Mouse (Mus musculus): ENCODE results near the gene Basp1.
"Not testable (repeated sequence)": the region's sequence is repeated elsewhere in the genome, so short reads cannot be mapped to it uniquely, and the experiment has no call there.

The Basp1 gene

DNA sequence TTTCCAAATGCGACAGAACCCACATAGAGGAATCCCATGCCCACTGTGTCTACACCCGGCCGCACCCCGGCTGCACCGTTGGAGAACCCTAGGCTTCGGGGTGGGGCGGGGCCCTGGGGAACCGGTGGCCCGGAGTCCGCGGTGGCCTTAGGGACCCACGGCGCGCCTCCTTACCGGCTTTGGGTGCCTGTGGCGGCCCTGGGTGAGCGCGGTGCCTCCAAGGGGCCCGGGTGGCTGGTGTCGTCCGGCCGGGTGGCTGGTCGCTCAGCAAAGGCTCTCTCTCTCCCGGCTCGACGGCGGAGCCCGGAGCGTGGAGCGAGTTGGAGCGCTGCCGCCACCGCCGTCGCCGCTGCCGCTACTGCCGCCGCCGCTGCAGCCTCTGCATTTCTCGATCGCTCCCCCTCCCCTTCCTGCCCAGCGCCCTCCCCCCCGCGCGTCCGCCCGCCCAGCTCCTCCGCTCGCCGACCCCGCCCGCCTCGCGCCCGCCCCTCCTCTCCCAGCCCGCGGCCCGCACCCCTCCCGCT, at the start of gene Basp1:
Gene Basp1 (minus strand): TSS at position 387 of the 524 bp plus-strand sequence.
- DNase-seq, result peak; percentile 79

DNA sequence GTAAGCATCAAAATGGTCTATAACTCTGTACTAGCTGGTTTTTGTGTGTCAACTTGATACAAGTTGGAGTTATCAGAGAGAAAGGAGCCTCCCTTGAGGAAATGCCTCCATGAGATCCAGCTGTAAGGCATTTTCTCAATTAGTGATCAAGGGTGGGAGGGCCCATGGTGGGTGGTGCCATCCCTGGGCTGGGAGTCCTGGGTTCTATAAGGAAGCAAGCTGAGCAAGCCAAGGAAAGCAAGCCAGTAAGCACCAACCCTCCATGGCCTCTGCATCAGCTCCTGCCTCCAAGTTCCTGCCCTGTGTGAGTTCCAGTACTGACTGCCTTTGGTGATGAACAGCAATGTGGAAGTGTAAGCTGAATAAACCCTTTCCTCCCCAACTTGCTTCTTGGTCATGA, 49.5 kb upstream of the Basp1 start:
- not testable (repeated sequence) for DNase-seq

DNA sequence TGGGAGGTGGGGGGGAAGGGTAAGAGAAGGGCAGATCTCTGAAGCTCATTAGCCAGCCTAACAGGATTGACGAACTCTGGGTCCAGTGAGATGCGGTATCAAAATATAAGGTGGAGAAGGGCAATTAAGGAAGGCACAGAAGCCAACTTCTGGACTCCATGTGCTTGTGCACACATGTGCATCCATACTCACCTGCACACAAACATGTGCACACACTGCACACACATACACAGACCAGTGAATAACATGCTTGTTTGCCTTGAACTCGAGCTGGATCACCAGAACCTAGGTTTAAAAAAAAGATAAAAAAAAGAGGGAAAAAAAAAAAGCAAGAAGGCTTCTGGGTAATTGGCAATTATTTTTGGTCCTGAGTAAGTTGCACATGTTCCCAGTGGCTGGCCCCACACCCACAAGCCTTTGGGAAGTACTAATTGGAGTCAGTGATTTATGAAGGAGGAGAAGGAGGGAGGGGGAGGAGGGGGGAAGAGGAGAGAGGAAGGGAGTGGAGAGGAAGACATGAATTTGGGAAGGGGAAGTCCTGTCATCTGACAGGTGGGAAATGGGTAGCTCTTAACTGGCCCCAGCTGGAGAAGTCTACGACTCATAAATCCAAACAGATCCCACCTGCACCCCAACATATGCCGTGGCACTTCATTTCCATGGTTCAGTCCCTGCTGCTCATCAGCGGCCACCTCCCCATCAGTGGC, 48.6 kb upstream of the Basp1 start:
- no peak for DNase-seq

DNA sequence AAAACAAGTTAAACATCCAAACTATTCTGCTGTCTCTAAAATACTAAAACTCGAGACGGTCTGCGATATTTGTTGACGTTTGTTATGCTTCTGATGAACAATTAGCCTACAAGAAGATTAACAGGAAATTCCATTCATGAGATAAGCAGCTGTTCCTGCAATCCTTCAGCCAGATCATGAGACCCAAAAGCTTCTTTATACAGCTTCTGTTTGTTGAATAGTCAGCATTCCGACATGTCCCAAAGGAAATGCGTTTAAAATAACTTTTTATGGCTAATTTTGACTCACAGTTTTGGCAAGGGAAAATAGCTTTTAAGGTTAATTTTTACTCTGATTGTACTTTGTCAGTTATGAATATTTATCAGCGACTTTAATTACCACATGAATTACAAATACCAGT, 46.3 kb upstream of the Basp1 start:
- no peak for DNase-seq

DNA sequence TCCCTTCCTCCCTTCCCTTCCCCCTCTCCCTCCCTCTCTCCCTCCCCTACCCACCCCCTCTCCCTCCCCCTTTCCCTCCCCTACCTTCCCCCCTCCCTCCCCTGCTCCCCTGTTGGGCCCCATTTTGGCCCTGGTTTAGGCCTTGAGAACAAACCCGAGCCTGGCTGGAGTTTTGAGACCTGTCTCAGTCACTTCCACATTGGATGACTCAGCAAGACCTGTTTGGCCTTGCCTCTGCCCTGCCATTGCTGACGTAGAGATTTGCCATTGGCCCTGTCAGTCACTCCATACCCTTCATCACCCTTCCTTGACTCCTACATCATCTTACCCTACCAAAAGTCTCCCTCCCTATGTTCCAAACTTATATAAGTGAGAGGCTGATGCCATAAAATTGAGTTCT, 43.9 kb upstream of the Basp1 start:
- no peak for DNase-seq

DNA sequence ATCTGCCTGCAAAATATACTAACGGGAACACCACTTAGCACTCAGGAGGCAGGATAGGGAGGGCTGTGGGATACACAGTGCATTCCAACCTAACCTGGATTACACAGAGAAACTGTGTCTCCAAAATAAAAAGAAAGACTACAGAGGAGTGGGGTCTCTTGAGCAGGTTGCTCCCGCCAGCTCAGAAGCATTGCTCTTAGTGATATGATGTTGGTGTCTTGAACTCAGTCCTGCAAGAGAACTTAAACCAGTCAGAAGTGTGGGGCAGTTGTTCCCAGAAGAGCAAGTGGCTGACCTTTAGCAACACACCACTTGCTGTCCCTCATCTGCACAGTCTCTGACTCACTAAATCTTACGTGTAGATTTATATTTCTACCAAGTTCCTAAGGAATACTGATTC, 40.0 kb upstream of the Basp1 start:
- DNase-seq, result no peak

DNA sequence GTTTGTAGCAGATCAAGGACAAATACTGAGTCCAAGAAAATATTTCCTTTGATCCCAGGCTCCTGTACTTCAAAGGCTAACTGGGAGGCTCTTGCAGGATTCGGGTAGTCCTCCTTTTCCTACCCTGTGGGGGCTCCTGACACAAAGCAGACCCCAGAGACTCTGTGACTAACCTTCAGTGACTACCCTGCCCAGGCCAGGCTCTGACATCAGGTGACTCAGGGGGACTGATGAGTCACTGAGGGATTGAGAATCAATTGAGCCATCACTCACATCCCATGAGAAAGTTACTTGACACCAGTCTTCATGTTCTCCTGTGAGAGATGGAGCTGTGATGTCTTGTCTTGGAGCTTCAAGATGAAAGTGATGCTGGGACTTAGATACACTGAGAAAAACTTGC, 35.8 kb upstream of the Basp1 start:
- no peak for DNase-seq

DNA sequence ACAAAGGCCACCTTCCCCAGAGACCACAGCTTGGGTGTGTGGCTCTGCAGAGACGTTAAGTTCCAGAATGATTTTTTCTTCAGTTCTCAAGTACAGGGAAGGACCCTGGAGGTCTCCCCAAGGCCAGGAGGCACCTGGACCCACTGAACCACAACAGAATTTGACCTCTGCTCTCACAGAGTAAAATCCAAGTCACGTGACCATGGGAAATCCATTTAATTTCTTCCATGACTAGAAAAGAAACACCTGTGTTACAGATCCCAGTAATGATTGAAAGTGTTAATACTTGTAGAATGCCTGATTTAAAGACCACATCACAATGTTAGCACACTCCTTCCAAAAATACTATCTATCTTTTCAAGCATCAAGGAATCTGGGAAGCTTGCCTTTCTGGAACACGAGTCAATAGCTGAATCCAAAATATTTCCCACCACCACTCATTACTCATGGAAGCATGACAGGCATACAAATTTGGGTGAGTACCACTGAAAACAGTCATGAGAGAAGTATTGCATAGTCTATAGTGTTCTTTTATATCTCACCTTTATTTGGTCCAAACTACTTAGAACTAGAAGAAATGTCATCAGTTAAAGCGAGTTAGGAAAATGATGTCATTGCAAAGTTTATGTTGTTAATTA, 35.3 kb upstream of the Basp1 start:
- no peak for DNase-seq

DNA sequence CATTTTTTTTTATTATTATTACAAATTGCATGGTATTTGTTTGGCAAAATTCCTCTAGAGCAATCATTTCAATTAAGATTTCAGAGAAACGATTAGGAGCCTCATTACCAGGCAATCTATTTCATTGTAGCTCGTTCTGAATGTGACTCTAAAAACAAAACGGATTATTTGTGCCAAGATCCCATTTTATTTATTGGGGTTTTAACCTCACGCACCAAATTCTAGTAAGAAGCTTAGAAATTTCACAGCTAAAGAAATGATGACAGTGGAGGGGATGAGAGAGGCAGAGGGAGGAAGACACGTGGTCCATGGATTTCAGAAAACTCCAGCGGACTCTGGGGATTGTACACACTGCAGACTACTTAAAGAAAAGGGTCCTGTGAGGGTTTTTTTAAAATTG, 33.6 kb upstream of the Basp1 start:
- DNase-seq, result no peak

DNA sequence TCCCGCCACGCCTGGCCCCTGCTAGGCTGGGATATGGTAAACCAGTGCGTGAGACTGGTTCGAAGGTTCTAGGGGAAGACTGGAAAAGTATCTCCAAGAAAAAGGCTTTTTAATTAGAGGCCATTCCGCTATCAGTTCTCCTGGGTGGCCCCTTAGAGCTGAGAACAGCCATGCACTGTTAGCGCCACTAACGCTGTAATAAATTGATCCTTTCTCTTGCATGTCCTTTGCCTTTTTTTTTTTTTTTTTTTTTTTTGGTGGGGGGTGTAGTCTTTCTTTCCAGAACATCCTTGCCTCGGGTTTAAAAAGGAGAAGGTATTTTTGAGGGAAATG, 32.6 kb upstream of the Basp1 start:
- DNase-seq, result no peak

DNA sequence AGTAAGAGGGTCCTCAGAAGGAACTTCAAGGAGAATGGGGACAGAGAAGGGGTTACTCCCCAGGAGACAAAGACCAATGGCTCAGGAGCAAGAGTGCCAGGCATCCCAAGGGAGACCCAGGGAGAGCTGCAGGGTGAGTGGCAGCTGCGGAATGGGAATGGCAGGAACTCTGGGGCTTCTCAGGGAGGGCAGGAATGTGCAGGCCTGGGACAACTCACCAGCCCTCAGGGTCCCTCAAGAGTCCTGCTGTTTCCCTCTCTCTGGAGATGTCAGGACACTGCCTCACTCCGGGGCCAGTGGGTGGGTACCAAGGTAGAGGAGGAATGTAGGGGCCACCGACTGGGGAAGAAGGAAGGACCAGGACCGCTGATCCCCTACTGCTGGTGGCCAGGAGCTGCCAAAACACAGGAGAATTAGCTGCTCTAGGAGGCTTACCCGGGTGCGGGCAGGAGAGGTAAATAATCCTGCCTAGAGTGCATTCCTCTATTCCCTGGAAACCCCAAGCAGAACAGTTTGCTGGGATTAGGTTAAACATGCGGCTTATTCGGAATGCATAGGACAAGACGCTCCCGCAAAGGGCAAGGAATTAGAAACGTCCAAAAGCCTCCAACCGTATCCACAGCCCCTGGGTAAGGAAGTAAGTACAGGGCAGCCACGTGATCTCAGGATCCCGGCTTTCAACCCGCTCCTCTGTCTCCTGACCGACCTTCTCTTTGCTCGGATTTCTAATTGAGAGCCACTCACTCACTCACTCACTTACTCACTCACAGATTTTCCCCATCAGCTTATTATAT, 32.0 kb upstream of the Basp1 start:
- DNase-seq, result no peak

DNA sequence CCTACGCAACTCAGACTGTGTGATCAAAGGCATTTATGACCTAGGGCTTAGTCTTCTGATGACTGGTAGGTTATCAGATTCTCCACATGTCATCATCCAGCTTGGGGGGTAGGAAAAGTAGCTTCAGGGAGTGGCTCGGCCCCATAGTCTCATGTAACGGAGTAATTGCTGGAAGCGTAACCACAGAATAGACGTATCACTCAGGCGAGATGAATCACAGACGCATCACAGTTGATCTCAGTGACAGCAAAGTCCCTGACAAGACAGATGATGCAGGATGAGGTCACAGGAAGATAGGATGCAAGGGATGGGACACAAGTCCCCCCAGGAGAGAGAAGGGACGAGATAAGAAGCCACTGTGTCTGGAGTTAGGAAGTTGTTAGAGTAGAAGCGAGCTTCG, 30.6 kb upstream of the Basp1 start:
- DNase-seq, result no peak

DNA sequence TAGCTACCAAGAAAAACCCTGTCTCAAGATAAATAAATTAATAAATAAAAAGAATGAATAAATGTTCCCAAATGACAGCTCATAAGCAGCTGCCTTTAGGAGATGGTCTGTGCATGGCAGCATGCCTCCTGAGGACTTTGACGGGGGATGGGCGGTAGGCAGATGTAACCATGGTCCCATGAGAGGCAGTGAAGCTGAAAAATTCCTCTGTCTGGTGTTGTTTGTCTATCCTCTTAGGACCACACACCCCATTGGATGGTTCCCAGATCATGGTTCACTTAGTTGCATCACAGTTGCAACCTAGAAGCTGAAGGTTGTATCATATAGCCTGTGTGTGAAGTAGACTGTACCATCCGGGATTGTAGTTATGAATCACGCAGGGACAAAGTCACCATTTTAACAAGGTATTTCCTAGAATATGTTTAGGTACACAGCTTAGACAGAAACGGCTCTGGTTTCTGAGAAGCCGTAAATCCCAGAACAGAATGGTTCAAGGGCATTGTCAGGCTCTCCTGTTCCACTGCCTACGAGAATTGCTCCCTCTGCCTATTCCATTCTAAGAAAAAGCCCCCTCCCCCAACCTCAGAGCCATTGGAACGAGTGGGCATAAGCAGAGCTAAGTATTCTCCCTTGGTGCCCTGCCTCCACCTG, 29.7 kb upstream of the Basp1 start:
- DNase-seq, result no peak

DNA sequence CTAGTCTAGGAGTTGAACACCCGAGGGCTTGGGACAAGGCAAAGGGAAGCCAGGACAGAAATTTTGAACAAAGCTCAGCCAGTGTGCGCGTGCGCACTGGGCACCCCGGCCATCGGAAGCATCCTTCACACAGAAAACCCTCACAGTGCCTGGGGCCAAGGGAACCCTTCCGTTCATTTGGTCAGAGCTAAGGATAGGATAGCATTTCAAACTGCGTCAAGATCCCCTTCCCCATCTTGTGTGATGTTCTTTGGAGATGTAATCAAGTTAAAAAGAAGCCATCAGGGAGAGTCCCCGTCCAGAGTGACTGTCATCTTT, 28.3 kb upstream of the Basp1 start:
- no peak for DNase-seq

DNA sequence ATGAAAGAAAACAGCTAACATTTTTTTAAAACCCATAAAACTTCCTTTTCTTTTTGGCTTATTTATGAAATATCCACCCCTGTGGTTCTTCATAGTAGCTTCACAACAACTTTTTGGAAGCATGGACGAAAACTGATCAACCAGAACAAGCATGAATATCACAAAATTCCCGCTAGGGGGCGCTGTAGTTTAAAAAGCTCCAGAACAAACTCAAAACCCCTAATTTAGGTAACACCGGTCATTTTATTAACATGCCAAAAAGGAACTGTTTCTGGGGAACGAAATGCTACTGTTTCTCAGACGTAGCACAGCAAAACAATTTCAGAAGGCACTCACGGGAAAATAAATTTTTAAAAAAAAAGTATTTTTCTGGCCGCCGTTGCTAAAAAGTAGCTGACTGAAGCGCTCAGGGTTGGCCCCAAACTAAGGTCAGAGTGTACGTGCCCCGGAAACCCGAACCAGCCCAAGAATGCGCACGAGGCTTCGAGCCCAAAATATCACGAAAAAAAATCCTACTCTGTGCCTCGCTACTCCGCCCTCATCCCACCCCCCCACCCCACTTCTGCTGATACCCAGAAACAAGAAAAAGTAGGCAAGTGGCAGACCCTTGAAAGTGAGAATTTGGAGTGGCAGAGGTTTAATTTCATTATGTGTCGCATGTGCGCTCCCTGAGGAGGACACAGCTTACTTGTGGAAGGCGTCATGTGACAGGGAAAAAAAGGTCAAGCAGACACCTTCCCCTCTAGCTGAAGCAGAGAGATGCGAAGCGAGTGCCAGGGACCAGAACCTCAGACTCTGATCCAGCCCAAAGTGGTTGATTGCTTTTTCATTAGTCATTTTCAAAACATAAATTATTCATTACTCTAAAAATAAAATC, 27.7 kb upstream of the Basp1 start:
- DNase-seq, result no peak

DNA sequence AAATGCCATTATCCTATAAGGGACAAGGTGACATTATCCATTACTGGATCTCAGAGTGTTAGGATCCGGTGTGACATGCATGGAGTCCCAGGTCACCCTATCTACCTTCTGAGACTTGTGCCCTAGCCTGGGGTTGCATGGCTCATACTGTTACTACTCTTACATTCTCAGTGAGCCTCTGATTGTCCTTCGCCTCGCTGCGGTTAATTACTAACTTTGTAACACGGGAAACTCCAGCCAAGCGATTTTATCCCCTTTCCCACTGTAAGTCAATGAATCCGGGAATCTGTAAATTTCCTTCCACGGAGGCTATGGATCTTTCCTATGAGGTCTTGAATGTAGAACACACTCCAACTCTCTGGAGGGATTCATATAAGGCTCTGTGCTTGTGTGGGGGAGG, 26.8 kb upstream of the Basp1 start:
- DNase-seq, result no peak

DNA sequence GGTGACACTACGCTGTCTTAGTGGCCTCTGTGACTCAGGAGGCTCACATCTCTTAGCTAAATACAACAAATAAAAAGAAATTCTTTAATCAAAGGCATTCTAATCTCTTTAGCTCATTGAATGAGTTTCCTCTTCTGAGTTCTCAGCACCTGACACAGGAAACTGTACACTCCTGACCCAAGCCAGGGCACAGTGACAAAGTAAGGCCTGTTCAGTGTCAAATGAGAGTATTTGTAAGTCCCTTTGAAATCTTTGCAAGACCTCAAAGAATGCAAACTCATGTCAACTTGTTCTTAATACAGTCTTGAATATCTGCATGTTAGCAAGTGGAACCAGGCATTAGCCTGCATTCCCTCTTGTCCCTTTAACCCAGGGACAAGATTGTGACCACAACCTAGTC, 18.8 kb upstream of the Basp1 start:
- no peak for DNase-seq

DNA sequence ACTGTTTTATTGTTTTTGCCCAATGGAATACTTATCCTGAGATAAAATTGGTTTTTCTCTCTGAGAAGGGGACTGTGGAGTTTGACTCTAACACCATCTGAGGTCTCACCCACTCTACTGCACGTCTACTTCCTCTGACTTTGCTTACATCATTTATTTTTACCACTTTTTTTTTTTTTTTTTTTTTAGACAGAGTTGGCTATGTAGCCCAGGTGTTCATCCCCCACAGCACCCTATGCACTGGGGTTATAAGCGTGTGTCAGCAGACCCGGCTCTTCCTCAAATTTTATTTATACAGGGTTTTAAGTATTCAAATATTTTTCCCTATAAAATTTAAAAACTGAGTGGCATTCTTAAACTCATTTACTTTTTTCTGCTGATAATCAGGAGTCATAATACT, 16.6 kb upstream of the Basp1 start:
- DNase-seq, result no peak

DNA sequence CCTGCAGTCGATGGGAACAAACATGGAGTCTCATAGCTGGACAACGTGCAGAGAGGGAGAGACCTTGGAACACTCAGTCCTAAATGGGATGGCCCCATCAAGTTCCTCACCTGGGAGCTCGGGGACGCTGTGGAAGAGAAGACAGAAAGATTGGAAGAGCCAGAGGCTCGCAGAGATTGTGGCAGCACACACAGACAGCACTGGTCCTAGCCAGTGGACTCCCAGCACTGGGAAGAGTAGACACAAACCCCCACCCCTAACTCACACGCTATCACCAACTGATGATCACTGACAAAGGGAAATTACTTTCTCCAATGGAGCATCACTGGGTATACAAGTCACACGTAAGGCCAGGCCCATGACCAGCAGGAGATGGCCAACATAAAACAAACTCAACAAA, 15.4 kb upstream of the Basp1 start:
- no peak for DNase-seq

DNA sequence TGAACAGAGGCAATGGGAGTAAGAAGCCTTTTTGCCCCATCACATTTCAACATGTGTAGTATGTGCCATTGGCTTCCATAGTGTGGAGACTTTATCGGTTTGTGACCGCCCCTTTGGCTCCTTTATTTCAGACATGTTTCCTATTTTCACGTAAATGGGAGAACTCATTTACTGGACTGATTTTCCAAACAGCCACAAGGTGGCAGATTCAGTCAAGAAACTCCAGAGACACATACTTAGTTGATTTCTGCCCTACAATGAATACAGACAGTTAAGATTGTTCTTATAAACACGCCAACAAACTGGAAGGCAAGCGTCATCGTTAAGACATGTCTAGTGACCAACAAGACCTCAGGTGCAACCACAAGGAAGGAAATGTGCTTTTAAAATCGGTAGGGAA, 15.0 kb upstream of the Basp1 start:
- no peak for DNase-seq

DNA sequence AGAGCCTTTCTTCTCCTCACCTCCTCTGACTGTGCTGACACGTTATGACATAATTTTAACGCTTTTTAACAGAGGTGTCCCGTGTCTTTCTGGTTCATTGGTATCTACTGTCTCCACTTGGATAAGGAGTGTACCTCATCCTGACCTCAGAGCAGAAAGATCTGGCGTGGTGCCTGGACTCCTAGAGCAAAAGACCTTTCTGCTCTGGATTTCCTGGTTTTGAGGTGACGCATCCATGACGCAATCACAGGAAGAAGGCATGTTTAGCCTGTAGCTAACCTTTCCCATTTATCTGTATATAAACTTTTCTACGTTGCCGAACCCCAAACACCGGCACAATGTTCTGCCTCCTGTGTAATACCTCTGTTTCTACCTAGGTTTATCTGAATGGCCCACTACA, 6.7 kb upstream of the Basp1 start:
- DNase-seq, result no peak

DNA sequence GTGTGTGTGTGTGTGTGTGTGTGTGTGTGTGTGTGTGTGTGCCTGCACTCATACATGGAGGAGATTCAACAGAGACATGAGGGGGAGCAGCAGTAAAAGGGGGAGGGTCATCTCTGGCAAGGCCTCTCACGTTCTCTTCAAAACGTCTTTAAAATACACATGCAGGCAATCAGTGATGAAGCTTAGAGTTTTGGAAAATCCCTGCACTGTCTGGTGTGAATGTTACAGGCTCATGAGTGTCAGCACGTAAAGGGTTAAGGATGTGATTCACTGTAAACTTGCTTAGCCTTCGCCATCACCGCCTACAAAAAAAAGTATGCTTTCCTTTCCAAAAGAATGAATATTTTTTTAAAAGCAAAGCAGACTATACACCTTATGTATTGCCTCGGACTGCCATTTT, 2.8 kb upstream of the Basp1 start:
- no peak for DNase-seq

DNA sequence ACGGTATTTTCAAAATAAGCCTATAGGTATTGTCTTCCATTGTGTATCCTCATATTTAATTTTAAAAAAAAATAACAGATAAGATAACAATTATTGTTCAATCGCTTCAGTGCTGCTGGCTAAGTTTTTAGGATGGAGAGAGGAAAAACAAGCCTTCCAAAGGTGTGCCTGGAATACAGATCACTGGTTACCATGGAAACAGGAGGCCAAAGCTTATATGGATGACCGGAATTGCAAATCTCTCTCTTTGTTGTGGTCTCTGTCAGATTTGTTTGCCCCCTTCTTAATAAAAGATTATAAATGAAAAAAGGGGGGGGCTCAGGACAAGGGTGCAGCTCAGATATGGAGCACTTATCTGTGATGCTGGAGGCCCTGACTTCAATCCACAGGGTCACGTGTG, 2.4 kb upstream of the Basp1 start:
- DNase-seq, result no peak

All from right cerebral cortex, postnatal 25 days (tissue).